Mouse (Mus musculus): ENCODE results near the gene Scgb1a1. TPM values are rescaled to one million over a fixed set of nuclear protein-coding genes. Genes with fewer than 3 reads are reported as not detected.
"Not testable (repeated sequence)": the region's sequence is repeated elsewhere in the genome, so short reads cannot be mapped to it uniquely, and the experiment has no call there.

The Scgb1a1 gene
- total RNA-seq (2021), result not detected

DNA sequence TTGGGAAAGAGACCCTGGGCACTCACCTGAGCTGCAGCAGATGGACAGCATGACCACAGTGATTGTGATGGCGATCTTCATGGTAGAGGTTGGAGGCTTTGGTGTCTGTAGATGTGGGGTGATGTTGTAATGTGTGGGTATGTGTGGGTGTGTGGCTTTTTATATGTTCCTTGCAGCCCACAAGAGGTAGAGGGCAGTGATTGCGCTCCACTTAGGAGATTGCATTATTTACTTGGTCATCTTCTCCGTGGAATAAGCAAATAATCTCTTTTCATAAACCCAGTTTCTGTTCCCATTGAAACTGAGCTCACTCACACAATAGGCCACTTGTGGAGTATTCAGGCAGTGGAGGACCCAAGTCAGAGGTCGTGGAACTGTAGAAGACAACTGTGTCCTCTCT lies at the start of gene Scgb1a1:
Scgb1a1 (minus strand) TSS at position 138 of the 400 bp plus-strand sequence.
- no peak for DNase-seq (ENCODE audit: extremely low spot score in 1 of 2, low spot score in 2 of 2)
- intact Hi-C loops (cut with DNase I), result loop anchor here (10.0 kb wide), 1 partner anchor 233 kb away; the partner anchor contains the start of gene Lrrn4cl

DNA sequence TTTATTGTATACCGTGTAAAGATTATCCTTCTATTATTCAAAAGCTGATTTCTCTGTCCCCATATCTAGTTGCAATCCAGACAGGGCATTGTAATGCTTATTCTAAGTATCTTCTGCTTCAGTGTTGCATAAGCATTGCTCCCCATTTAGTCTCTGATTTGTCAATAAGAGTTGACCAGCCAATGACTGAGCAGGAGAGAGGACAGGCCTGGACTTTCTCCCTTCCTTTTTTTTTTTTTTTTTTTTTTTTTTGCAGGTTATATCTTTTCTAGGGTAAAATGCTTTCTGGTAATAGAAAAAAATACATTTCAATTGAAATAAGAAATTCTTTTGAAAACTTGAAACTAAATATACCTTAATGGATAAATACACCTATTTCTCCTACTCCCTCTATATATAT lies 49.4 kb upstream of the Scgb1a1 start:
- intact Hi-C loops (cut with DNase I), result no loop called here
- no peak for DNase-seq (ENCODE audit: extremely low spot score in 1 of 2, low spot score in 2 of 2)

GRCm38 (mm10) chr19:9135512-9136331 lies 48.0 kb upstream of the Scgb1a1 start, which contains the start of gene Asrgl1:
Asrgl1 (minus strand) TSS chr19:9135636.
- DNase-seq (ENCODE audit: extremely low spot score in 1 of 2, low spot score in 2 of 2), result peak; percentile 87 to 96
- intact Hi-C loops (cut with DNase I), result no loop called here

GRCm38 (mm10) chr19:9134746-9135511 lies 47.2 kb upstream of the Scgb1a1 start:
- DNase-seq (ENCODE audit: extremely low spot score in 1 of 2, low spot score in 2 of 2), result peak in 1 of 2 experiments; percentile 60
- intact Hi-C loops (cut with DNase I), result no loop called here

- intact Hi-C loops (cut with DNase I), result no loop called here
- DNase-seq (ENCODE audit: extremely low spot score in 1 of 2, low spot score in 2 of 2), result no peak
Observed at GRCm38 (mm10) chr19:9129996-9130395, 42.2 kb upstream of the Scgb1a1 start.

DNA sequence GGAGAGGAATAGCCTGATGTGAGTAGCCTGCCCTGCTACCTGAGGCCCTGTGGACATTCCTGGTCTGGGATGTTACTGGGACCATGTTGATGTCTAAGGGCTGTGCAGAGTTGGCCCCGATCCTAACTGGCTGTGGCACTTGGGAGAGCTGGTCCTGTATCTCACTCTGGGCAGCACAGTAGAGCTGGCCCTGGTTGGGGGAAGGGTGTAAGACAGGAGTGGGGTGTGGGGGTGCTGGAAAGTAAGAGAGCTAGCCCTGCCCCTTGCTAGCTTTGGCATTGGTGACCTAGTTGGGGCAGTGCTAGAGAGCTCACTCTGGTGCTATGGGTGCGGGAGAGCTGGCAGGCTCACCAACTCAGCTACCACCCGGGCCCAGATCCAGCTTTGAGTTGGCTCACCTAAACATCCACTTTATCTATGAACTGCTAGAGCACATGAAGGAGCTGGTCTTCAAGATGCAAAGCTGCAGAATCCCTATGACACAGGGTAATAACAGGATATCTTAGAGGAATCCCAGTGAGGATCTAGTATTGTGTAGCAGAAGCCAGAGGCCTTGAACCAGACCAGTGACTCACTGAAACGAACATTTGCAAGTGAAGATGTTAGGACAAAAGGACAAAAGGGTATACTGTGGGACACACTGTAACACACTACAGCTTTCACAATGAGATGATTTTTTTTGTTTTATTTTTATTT lies 40.9 kb upstream of the Scgb1a1 start:
- DNase-seq (ENCODE audit: extremely low spot score in 1 of 2, low spot score in 2 of 2), result no peak
- intact Hi-C loops (cut with DNase I), result no loop called here

DNA sequence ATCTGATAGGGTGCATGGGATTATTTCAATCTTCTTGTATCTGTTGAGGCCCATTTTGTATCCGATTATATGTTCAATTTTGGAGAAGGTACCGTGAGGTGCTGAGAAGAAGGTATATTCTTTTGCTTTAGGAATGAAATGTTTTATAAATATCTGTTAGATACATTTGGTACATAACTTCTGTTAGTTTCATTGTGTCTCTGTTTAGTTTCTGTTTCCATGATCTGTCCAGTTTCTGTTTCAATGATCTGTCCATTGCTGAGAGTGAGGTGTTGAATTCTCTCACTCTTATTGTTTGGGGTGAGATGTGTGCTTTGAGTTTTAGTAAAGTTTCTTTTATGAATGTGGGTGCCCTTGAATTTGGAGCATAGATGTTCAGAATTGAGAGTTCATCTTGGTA lies 36.2 kb upstream of the Scgb1a1 start:
- DNase-seq (ENCODE audit: extremely low spot score in 1 of 2, low spot score in 2 of 2); intact Hi-C loops (cut with DNase I): not testable (repeated sequence)

DNA sequence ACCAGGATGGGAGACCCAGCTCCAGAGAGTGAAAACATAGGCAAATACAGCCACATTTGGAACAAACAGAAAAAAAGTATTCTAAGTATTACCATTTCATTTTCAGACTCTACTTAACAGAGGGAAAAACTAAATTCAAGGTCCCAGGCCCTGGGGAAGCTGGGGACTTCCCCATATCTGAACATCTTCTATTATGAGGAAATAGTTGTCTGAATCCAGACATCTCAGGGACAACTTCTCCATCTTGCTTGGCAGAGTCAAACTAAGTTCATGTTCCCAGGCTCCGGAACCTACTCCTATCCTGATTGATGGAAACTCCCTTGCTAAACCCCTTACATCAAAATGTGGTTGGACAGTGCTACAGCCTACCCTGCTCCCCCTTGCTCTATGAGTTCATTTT lies 34.6 kb upstream of the Scgb1a1 start:
- intact Hi-C loops (cut with DNase I), result no loop called here
- no peak for DNase-seq (ENCODE audit: extremely low spot score in 1 of 2, low spot score in 2 of 2)

DNA sequence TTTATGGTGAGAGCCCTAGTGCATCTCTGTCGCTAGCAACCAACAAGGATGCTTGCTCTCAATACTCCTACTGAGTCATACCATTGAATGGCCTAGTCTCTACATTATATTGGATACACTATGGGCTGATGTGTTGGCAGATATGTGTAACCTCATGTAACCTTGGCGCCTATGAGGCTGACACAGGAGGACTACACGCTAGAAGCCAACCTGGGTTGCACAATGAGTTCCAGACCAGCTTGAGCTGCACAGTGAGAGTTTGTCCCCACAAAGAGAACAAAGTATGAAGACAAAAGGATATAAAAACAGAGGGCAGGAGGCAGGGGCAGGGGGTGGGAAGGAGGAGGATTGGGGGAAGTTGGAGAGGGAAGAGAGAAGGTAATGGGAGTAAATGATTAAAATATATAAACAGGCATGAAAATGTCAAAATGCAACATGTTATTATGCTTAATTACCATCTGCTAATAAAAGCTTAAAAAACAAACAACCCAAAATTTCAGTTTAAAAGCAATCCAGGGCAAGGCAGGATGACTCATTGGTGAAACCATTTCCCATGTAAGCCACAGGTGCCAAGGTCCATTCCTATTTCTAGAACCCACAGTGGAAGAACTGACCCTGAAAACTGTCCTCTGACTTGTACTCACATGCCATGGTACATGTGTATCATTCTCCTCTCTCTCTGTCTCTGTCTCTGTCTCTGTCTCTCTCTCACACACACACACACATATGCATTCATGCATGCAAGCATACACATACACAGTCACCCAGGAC lies 32.1 kb upstream of the Scgb1a1 start:
- no peak for DNase-seq (ENCODE audit: extremely low spot score in 1 of 2, low spot score in 2 of 2)
- intact Hi-C loops (cut with DNase I), result no loop called here

DNA sequence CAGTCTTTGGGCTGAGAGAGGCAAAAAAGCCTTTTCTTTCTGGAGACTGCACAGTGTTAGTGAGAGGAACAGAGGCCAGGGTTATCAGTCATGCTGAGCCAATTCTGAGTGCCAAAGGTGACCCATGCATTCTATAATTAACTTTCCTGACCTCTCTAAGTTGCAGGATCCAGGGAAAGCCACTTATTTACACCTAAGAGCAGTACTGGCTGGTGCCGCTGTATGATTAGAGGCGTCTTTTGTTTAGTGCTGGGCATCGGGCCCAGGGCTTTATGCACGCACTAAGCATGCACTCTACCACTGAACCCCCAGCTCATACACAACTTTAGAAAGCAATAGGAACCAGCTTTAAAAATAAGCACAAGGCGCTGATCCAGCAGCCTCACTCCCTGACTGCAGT lies 29.5 kb upstream of the Scgb1a1 start:
- intact Hi-C loops (cut with DNase I), result no loop called here
- DNase-seq (ENCODE audit: extremely low spot score in 1 of 2, low spot score in 2 of 2), result no peak

DNA sequence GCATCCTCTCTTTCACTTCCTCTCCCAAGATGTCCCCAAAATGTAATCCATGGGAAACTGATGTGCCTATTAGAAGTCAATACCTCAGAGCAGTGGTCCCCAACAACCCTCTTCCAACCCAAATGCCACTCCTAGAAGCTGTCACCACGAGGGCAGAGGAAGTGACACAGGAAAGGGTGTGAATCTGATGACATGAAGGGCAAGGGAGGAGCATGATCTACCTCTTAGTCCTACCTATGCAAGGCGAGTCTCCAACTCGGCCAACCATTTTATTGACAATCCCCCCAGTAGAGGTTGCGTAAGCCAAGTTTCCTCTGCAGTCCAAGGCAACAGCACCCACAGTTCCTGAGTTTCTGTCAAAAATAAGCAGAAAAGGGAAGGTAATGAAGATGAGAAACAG lies 28.5 kb upstream of the Scgb1a1 start:
- no peak for DNase-seq (ENCODE audit: extremely low spot score in 1 of 2, low spot score in 2 of 2)
- intact Hi-C loops (cut with DNase I), result no loop called here

GRCm38 (mm10) chr19:9112043-9112442 lies 24.3 kb upstream of the Scgb1a1 start:
- intact Hi-C loops (cut with DNase I), result loop anchor here (5.0 kb wide), 2 partner anchors 120 to 135 kb away; no protein-coding TSS in a partner anchor
- no peak for DNase-seq (ENCODE audit: extremely low spot score in 1 of 2, low spot score in 2 of 2)

DNA sequence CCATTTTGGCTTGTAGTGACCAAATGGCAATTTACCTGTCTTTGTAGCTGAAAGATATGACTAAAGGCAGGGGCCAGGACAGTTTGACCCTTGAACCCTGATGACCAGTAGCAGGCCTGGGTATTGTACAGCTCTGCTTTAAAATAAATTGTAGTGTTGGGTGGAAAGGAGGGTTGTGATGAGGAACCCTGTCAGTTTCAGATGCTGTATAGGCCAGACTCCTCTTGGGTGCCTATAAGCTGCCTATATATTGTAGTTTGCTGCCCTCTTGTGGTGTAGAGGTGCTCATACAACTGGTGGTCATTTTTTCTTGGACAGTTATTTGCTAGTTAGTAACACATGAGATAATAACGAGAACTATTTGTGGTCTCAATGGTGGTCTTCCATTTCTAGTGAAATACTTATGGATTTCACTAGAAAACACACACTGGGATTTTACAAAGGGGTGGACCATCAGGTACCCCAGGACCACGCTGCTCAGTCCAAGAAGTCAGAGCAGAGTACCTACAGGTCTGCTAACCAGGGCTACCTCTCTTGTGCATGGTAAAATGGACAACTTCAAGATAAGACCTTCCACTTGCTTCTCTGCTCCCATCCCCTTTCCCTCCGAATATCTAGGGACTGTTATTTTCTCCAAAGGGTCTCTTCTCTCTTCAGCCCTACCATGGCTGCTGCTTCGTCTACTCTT lies 22.6 kb upstream of the Scgb1a1 start:
- intact Hi-C loops (cut with DNase I), result loop anchor here (5.0 kb wide), 2 partner anchors 118 to 133 kb away; no protein-coding TSS in a partner anchor
- peak in 1 of 2 experiments; percentile 67 for DNase-seq (ENCODE audit: extremely low spot score in 1 of 2, low spot score in 2 of 2)

DNA sequence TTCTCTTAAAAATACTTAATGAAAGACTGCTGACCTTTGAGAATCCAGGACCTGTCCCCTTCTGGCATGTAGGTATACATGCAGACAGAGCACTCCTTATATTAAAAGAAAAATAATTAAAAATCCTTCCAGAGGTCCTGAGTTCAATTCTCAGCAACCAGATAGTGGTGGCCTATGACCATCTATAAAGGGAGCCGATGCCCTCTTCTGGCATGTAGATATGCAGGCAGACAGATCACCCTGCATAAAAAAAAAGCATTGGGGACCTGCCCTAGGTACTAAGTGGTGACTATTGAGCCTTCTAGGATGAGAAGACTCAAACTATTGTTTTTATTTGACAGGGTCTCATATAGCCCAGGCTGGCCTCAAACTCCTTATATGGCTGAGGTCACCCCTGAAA lies 20.8 kb upstream of the Scgb1a1 start:
- DNase-seq (ENCODE audit: extremely low spot score in 1 of 2, low spot score in 2 of 2), result no peak
- intact Hi-C loops (cut with DNase I), result no loop called here

- DNase-seq (ENCODE audit: extremely low spot score in 1 of 2, low spot score in 2 of 2), result peak in 1 of 2 experiments; percentile 36
- intact Hi-C loops (cut with DNase I), result no loop called here
Observed at GRCm38 (mm10) chr19:9107379-9107755, 19.6 kb upstream of the Scgb1a1 start.

DNA sequence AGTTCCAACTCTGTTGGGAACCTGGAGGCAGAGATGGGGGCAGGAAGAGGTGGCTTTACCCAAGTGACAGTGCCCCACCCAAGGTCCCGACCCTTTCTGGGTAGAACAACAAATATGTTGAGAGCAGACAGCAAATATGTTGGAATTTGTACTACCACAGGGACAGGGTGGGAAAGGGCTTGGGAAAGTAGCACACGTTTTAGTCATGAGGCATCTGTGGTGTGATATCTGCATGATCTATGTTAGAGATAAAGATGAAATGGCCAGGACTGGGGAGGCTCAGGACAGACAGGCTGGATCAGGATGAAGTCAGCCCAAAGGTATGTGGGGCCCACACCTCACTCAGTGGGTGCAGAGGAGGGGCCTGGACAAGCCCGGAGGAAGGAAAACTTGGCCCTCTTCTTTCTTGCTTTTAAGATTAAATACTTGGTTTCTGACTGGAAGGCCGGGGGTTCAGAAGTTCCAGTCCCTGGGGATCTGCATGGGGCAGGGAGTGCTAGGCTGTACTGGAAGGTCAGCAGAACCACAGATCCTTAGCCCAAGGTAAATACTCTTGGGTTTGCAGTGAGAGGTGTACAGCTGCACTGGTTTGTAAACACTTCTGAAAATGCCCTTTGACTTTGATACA lies 19.1 kb upstream of the Scgb1a1 start:
- intact Hi-C loops (cut with DNase I), result no loop called here
- DNase-seq (ENCODE audit: extremely low spot score in 1 of 2, low spot score in 2 of 2), result no peak

GRCm38 (mm10) chr19:9106096-9106495 lies 18.3 kb upstream of the Scgb1a1 start:
- intact Hi-C loops (cut with DNase I), result no loop called here
- no peak for DNase-seq (ENCODE audit: extremely low spot score in 1 of 2, low spot score in 2 of 2)

All from left cerebral cortex, postnatal 10 days (tissue).